Mouse (Mus musculus): Measurements from ENCODE around the gene Ephx1. TPM values are rescaled to one million over a fixed set of nuclear protein-coding genes. Genes with fewer than 3 reads are reported as not detected.

The Ephx1 gene
- polyA plus RNA-seq (2012; rRNA removed): 6.7 TPM in 2 replicates
- 6.8 and 8.1 TPM in 2 replicates for polyA plus RNA-seq (2014; fragmentation: Nextera tagmentation; extraction: Ambion mirVana)

GRCm38 (mm10) chr1:181020756-181021487 lies at the start of gene Ephx1:
Ephx1 (minus strand) TSS chr1:181020904.
- Histone ChIP-seq H3K4me1 (ENCODE audit: control insufficient read depth, insufficient read depth, low read length) (peaks cover 7% of the 10 kb centered on the region; the same call in 1 of the 2 replicates), H3K4me3 (replicated peaks; ENCODE audit: low read length) (no peak within 1 kb of the TSS), H3K4me2 (replicated peaks; ENCODE audit: low read depth, low read length, severe bottlenecking) (no peak within 1 kb of the TSS), H3K27ac (replicated peaks; ENCODE audit: low read depth, low read length) (no peak within 1 kb of the TSS), H3K9me3 (ENCODE audit: control insufficient read depth, low read length) (no peaks in the 10 kb centered on the region), H3K27me3 (ENCODE audit: control insufficient read depth, insufficient read depth, low read length) (no peaks in the 10 kb centered on the region), H3K36me3 (ENCODE audit: control insufficient read depth, insufficient read depth, low read length) (no peaks in the 10 kb centered on the region), H3K9ac (ENCODE audit: low read depth, low read length, severe bottlenecking) (no peak within 1 kb of the TSS)
- TF ChIP-seq POLR2A (IDR thresholded peaks at IDR 0.05; ENCODE audit: borderline replicate concordance, extremely low read depth, insufficient read depth, insufficient read length): no peak
- no peak for DNase-seq (ENCODE audit: low spot score)
- WGBS: 48% methylated on average over 5 of the region's 5 CpGs
- ATAC-seq (ENCODE audit: low FRiP score, low read depth): no peak

DNA sequence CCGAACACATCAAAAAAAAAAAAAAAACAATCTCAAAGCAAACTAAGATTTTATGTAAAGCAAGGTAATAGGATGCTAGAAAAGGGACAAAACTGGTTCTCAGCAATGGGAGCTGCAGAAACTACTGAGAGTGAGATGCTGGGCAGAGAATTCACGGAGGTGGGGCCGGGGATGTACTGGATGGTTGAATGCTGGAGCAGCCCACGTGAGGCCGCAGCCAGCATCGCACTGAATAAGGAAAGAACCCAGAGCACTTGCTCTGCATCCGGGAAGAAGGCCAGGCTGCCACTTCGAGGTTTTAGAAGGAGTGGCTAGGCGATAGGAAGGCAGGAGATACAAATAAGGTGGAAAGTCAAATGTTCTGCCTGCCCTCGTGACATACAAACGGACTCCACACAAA lies 49.0 kb upstream of the Ephx1 start:
- Histone ChIP-seq H3K27ac (replicated peaks; ENCODE audit: low read depth, low read length) (no peak overlapping the region), H3K27me3 (ENCODE audit: control insufficient read depth, insufficient read depth, low read length) (no peaks in the 10 kb centered on the region), H3K4me2 (replicated peaks; ENCODE audit: low read depth, low read length, severe bottlenecking) (no peak overlapping the region), H3K9ac (ENCODE audit: low read depth, low read length, severe bottlenecking) (no peak overlapping the region), H3K9me3 (ENCODE audit: control insufficient read depth, low read length) (no peaks in the 10 kb centered on the region), H3K4me1 (ENCODE audit: control insufficient read depth, insufficient read depth, low read length) (no peaks in the 10 kb centered on the region), H3K4me3 (replicated peaks; ENCODE audit: low read length) (no peak overlapping the region), H3K36me3 (ENCODE audit: control insufficient read depth, insufficient read depth, low read length) (no peaks in the 10 kb centered on the region)
- TF ChIP-seq POLR2A (IDR thresholded peaks at IDR 0.05; ENCODE audit: borderline replicate concordance, extremely low read depth, insufficient read depth, insufficient read length): no peak
- no peak for DNase-seq (ENCODE audit: low spot score)
- ATAC-seq (ENCODE audit: low FRiP score, low read depth): no peak
- 62% methylated on average over 11 of the region's 11 CpGs for WGBS

DNA sequence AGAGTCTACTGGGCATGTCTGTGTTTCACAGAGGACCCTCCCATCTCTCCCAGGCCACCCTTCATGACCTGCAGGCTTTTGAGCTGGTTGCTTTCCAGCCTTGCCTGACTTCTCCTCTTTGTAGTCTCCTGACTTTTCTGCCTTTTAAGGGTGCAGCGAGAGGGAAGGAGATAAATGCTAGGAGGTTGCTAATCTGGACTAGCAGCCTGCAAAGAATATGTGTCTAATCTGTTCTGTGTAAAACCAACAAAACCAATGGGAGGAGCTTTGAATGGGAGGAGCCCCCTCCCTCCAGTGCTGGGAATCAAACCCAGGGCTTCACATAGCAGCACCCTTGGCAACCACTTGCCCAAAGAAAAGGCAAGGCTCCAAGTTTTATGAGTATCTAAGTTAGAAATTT lies 47.6 kb upstream of the Ephx1 start:
- H3K27ac ChIP-seq (replicated peaks; ENCODE audit: low read depth, low read length): no peak overlapping the region
- WGBS: 65% methylated on average over 1 of the region's 1 CpGs
- no peak overlapping the region for H3K4me2 ChIP-seq (replicated peaks; ENCODE audit: low read depth, low read length, severe bottlenecking)
- DNase-seq (ENCODE audit: low spot score) (no peak), ATAC-seq (ENCODE audit: low FRiP score, low read depth) (no peak)
- no peaks in the 10 kb centered on the region for H3K36me3 ChIP-seq (ENCODE audit: control insufficient read depth, insufficient read depth, low read length)
- H3K9ac ChIP-seq (ENCODE audit: low read depth, low read length, severe bottlenecking): no peak overlapping the region
- TF ChIP-seq POLR2A (IDR thresholded peaks at IDR 0.05; ENCODE audit: borderline replicate concordance, extremely low read depth, insufficient read depth, insufficient read length): no peak
- no peaks in the 10 kb centered on the region for H3K27me3 ChIP-seq (ENCODE audit: control insufficient read depth, insufficient read depth, low read length)
- no peaks in the 10 kb centered on the region for H3K9me3 ChIP-seq (ENCODE audit: control insufficient read depth, low read length)
- no peak overlapping the region for H3K4me3 ChIP-seq (replicated peaks; ENCODE audit: low read length)
- no peaks in the 10 kb centered on the region for H3K4me1 ChIP-seq (ENCODE audit: control insufficient read depth, insufficient read depth, low read length)

- no peak overlapping the region for H3K27ac ChIP-seq (replicated peaks; ENCODE audit: low read depth, low read length)
- H3K4me3 ChIP-seq (replicated peaks; ENCODE audit: low read length): no peak overlapping the region
- ATAC-seq (ENCODE audit: low FRiP score, low read depth) (no peak), DNase-seq (ENCODE audit: low spot score) (no peak)
- H3K4me2 ChIP-seq (replicated peaks; ENCODE audit: low read depth, low read length, severe bottlenecking): no peak overlapping the region
- no peak for TF ChIP-seq POLR2A (IDR thresholded peaks at IDR 0.05; ENCODE audit: borderline replicate concordance, extremely low read depth, insufficient read depth, insufficient read length)
- no peaks in the 10 kb centered on the region for H3K9me3 ChIP-seq (ENCODE audit: control insufficient read depth, low read length)
- no peaks in the 10 kb centered on the region for H3K27me3 ChIP-seq (ENCODE audit: control insufficient read depth, insufficient read depth, low read length)
- H3K9ac ChIP-seq (ENCODE audit: low read depth, low read length, severe bottlenecking): no peak overlapping the region
- WGBS: 81% methylated on average over 6 of the region's 6 CpGs
- no peaks in the 10 kb centered on the region for H3K4me1 ChIP-seq (ENCODE audit: control insufficient read depth, insufficient read depth, low read length)
- H3K36me3 ChIP-seq (ENCODE audit: control insufficient read depth, insufficient read depth, low read length): no peaks in the 10 kb centered on the region
Observed at GRCm38 (mm10) chr1:181064648-181065047, 43.9 kb upstream of the Ephx1 start.

- DNase-seq (ENCODE audit: low spot score) (no peak), ATAC-seq (ENCODE audit: low FRiP score, low read depth) (no peak)
- Histone ChIP-seq H3K4me1 (ENCODE audit: control insufficient read depth, insufficient read depth, low read length) (no peaks in the 10 kb centered on the region), H3K4me2 (replicated peaks; ENCODE audit: low read depth, low read length, severe bottlenecking) (no peak overlapping the region), H3K9me3 (ENCODE audit: control insufficient read depth, low read length) (no peaks in the 10 kb centered on the region), H3K9ac (ENCODE audit: low read depth, low read length, severe bottlenecking) (no peak overlapping the region), H3K36me3 (ENCODE audit: control insufficient read depth, insufficient read depth, low read length) (no peaks in the 10 kb centered on the region), H3K27me3 (ENCODE audit: control insufficient read depth, insufficient read depth, low read length) (no peaks in the 10 kb centered on the region), H3K4me3 (replicated peaks; ENCODE audit: low read length) (no peak overlapping the region), H3K27ac (replicated peaks; ENCODE audit: low read depth, low read length) (no peak overlapping the region)
- no peak for TF ChIP-seq POLR2A (IDR thresholded peaks at IDR 0.05; ENCODE audit: borderline replicate concordance, extremely low read depth, insufficient read depth, insufficient read length)
- 71% methylated on average over 2 of the region's 2 CpGs for WGBS
Observed at GRCm38 (mm10) chr1:181063991-181064390, 43.3 kb upstream of the Ephx1 start.
